Mouse (Mus musculus) embryonic fibroblast, embryonic 13.5 days (primary cell): ENCODE data around the gene Copz2.

Experiments
- CTCF ChIP-seq: IDR thresholded peaks from 2 replicates; pipeline ENCODE4 v1.5.1; 2011; ENCODE audit warnings: mild to moderate bottlenecking, control low read depth, low read length, moderate library complexity, borderline replicate concordance; ENCODE audit not compliant: insufficient read depth
- POLR2A ChIP-seq: IDR thresholded peaks from 2 replicates; pipeline ENCODE4 v1.6.1; 2011; ENCODE audit warnings: low read depth, mild to moderate bottlenecking, control low read depth, low read length, moderate library complexity

- TF ChIP-seq CTCF (no peak), POLR2A (no peak)
Observed at GRCm38 (mm10) chr11:96878715-96879114, 29.0 kb downstream of the Copz2 start.
